Mouse (Mus musculus): ENCODE measurements around the gene Ptprd.

GRCm38 (mm10) chr4:75993092-75993491 lies 2218.7 kb downstream of the Ptprd start:
- TF ChIP-seq CTCF (IDR thresholded peaks at IDR 0.05; ENCODE audit: low read depth, low read length): no peak
- TF ChIP-seq GATA1 (IDR thresholded peaks at IDR 0.05; ENCODE audit: borderline replicate concordance, low read length): no peak
- no peak for TF ChIP-seq TAL1 (conservative IDR thresholded peaks at IDR 0.05; ENCODE audit: low read depth, low read length)
- TF ChIP-seq POLR2AphosphoS5 (IDR thresholded peaks at IDR 0.05; ENCODE audit: insufficient replicate concordance, low read depth, low read length): no peak

All from G1E (cell line).